Mouse (Mus musculus) CH12.LX (cell line): ENCODE measurements around the gene Cdk9. TPM values are rescaled to one million over a fixed set of nuclear protein-coding genes. Genes with fewer than 3 reads are reported as not detected.

Experiments used
- DNase-seq: peaks from one replicate; pipeline ENCODE4 v3.0.0-alpha.2; 2013; ENCODE audit errors: extremely low read depth
- H3K27ac ChIP-seq: 2 replicates; pipeline ENCODE4 v1.5.1; 2012; ENCODE audit warnings: low read depth, mild to moderate bottlenecking, control low read depth, moderate library complexity; ENCODE audit not compliant: insufficient read depth
- H3K27me3 ChIP-seq: replicated peaks from 2 replicates; pipeline ENCODE3; 2012; ENCODE audit warnings: inconsistent platforms
- H3K36me3 ChIP-seq, 2 experiments: replicated peaks in 1 of 2; 2 replicates each; pipeline versions ENCODE3 to v1.6.1; 2012; ENCODE audit warnings: inconsistent platforms in 1 of 2, low read length in 1 of 2, mild to moderate bottlenecking in 1 of 2, mixed read lengths in 1 of 2, moderate library complexity in 1 of 2; ENCODE audit not compliant: control insufficient read depth in 1 of 2, insufficient read depth in 1 of 2
- H3K4me1 ChIP-seq, 2 experiments: 2 replicates each; pipeline ENCODE4 v1.6.1; 2012; ENCODE audit warnings: inconsistent platforms in 1 of 2, moderate library complexity in 1 of 2; ENCODE audit not compliant: insufficient read depth in 2 of 2, control insufficient read depth in 1 of 2
- H3K4me2 ChIP-seq: 2 replicates; pipeline ENCODE4 v1.6.1; 2012; ENCODE audit warnings: low read depth, mild to moderate bottlenecking, control low read depth; ENCODE audit not compliant: poor library complexity, insufficient read depth, severe bottlenecking
- H3K4me3 ChIP-seq, 3 experiments: fragments of 150-350 bp in 1 of 3; sonication (generic) in 1 of 3; replicated peaks in 1 of 3; 2 replicates each; pipeline versions ENCODE3 to v1.5.1; 2011 to 2012; ENCODE audit warnings: low read depth in 2 of 3, low read length in 2 of 3, mild to moderate bottlenecking in 2 of 3, moderate library complexity in 2 of 3, control low read depth in 1 of 3, improper control_type of control experiment in 1 of 3, inconsistent platforms in 1 of 3, mixed read lengths in 1 of 3; ENCODE audit not compliant: poor library complexity in 1 of 3
- H3K79me2 ChIP-seq: replicated peaks from 2 replicates; pipeline ENCODE4 v1.6.1; 2012; ENCODE audit warnings: mild to moderate bottlenecking, moderate library complexity; ENCODE audit not compliant: control insufficient read depth, poor library complexity, insufficient read depth, severe bottlenecking; ENCODE audit errors: extremely low read depth
- H3K9ac ChIP-seq: 2 replicates; pipeline ENCODE4 v1.6.1; 2012; ENCODE audit warnings: low read depth, mild to moderate bottlenecking, control low read depth, moderate library complexity; ENCODE audit not compliant: insufficient read depth
- H3K9me3 ChIP-seq: replicated peaks from 2 replicates; pipeline ENCODE3; 2012; ENCODE audit warnings: low read length, inconsistent platforms, mixed read lengths
- BHLHE40 ChIP-seq: IDR thresholded peaks from 2 replicates; pipeline ENCODE4 v1.6.1; 2011; ENCODE audit warnings: mild to moderate bottlenecking, low read depth, low read length, improper control_type of control experiment
- CHD1 ChIP-seq: IDR thresholded peaks from 2 replicates; pipeline ENCODE4 v1.6.1; 2012; ENCODE audit warnings: low read depth, low read length, improper control_type of control experiment, inconsistent platforms
- CHD2 ChIP-seq: IDR thresholded peaks from 2 replicates; pipeline ENCODE4 v1.6.1; 2011; ENCODE audit warnings: low read length, improper control_type of control experiment
- E2F4 ChIP-seq: IDR thresholded peaks from 2 replicates; pipeline ENCODE4 v1.6.1; 2011; ENCODE audit warnings: low read depth, low read length, improper control_type of control experiment; ENCODE audit not compliant: insufficient replicate concordance
- EP300 ChIP-seq: IDR thresholded peaks from 2 replicates; pipeline ENCODE4 v1.6.1; 2011; ENCODE audit warnings: low read length, improper control_type of control experiment
- ETS1 ChIP-seq: conservative IDR thresholded peaks from 2 replicates; pipeline ENCODE4 v1.6.1; 2012; ENCODE audit warnings: low read depth, mild to moderate bottlenecking, inconsistent platforms, low read length, improper control_type of control experiment, moderate library complexity
- IRF4 ChIP-seq: IDR thresholded peaks from 2 replicates; pipeline ENCODE4 v1.6.1; 2014; ENCODE audit warnings: low read depth, mild to moderate bottlenecking, inconsistent platforms, low read length, improper control_type of control experiment
- JUND ChIP-seq: conservative IDR thresholded peaks from 2 replicates; pipeline ENCODE4 v1.6.1; 2011; ENCODE audit warnings: low read depth, low read length, improper control_type of control experiment
- KAT2A ChIP-seq: IDR thresholded peaks from 2 replicates; pipeline ENCODE4 v1.6.1; 2012; ENCODE audit warnings: low read length, improper control_type of control experiment, inconsistent platforms; ENCODE audit not compliant: insufficient replicate concordance
- MAX ChIP-seq: IDR thresholded peaks from 2 replicates; pipeline ENCODE4 v1.6.1; 2011; ENCODE audit warnings: low read length, improper control_type of control experiment
- MAZ ChIP-seq: IDR thresholded peaks from 2 replicates; pipeline ENCODE4 v1.6.1; 2012; ENCODE audit warnings: low read depth, mild to moderate bottlenecking, inconsistent platforms, low read length, improper control_type of control experiment, moderate library complexity
- MXI1 ChIP-seq: IDR thresholded peaks from 2 replicates; pipeline ENCODE4 v1.6.1; 2011; ENCODE audit warnings: mild to moderate bottlenecking, low read depth, low read length, improper control_type of control experiment
- MYC ChIP-seq: IDR thresholded peaks from 2 replicates; pipeline ENCODE4 v1.6.1; 2011; ENCODE audit warnings: low read depth, mild to moderate bottlenecking, improper control_type of control experiment, low read length
- PAX5 ChIP-seq: IDR thresholded peaks from 2 replicates; pipeline ENCODE4 v1.6.1; 2012; ENCODE audit warnings: low read length, inconsistent platforms, mixed read lengths
- RAD21 ChIP-seq: IDR thresholded peaks from 2 replicates; pipeline ENCODE4 v1.6.1; 2011; ENCODE audit warnings: low read depth, mild to moderate bottlenecking, low read length, improper control_type of control experiment, moderate library complexity
- RCOR1 ChIP-seq: conservative IDR thresholded peaks from 2 replicates; pipeline ENCODE4 v1.6.1; 2012; ENCODE audit warnings: low read depth, mild to moderate bottlenecking, inconsistent platforms, low read length, improper control_type of control experiment
- SMC3 ChIP-seq: IDR thresholded peaks from 2 replicates; pipeline ENCODE4 v1.6.1; 2011; ENCODE audit warnings: low read depth, low read length, improper control_type of control experiment
- TCF12 ChIP-seq: IDR thresholded peaks from 2 replicates; pipeline ENCODE4 v1.6.1; 2014; ENCODE audit warnings: low read depth, mild to moderate bottlenecking, inconsistent platforms, low read length, improper control_type of control experiment
- UBTF ChIP-seq: IDR thresholded peaks from 2 replicates; pipeline ENCODE4 v1.6.1; 2012; ENCODE audit warnings: low read depth, mild to moderate bottlenecking, inconsistent platforms, low read length, improper control_type of control experiment, moderate library complexity
- USF2 ChIP-seq: conservative IDR thresholded peaks from 2 replicates; pipeline ENCODE4 v1.6.1; 2011; ENCODE audit warnings: low read depth, low read length, improper control_type of control experiment
- ZMIZ1 ChIP-seq: IDR thresholded peaks from 2 replicates; pipeline ENCODE4 v1.6.1; 2012; ENCODE audit warnings: low read depth, mild to moderate bottlenecking, inconsistent platforms, low read length, improper control_type of control experiment
- ZNF384 ChIP-seq: IDR thresholded peaks from 2 replicates; pipeline ENCODE4 v1.6.1; 2012; ENCODE audit warnings: low read depth, low read length, improper control_type of control experiment, inconsistent platforms
- dilution Hi-C: fragments of 300-500 bp; cut with MboI; formaldehyde crosslinking; loops from 2 replicates; pipeline ENCODE4 v1.14.3; 2020; ENCODE audit warnings: low sequenced_read_pairs; ENCODE audit not compliant: extremely low pct_unique_long_range_greater_than_20kb, extremely low pct_ligation_motif_present
- in situ Hi-C: fragments of 300-500 bp; cut with MboI; formaldehyde crosslinking; loops from 3 replicates; pipeline ENCODE4 v1.14.3; 2019; ENCODE audit warnings: low sequenced_read_pairs, low pct_ligation_motif_present, low pct_unique_long_range_greater_than_20kb, mixed read lengths
- polyA plus RNA-seq: library from polyadenylated mRNA; unstranded; fragments of >175 nt; gene quantifications from 2 replicates; pipeline ENCODE4 v1.2.1, GENCODE M21; 2012; ENCODE audit warnings: low read depth; ENCODE audit not compliant: insufficient read length
- total RNA-seq, 2 experiments: library from RNA; depleted of rRNA; stranded (reverse); fragments of 300-350 nt in 1 of 2; fragments of >200 nt in 1 of 2; gene quantifications; 2 replicates each; pipeline ENCODE4 v1.2.3; 2012 to 2014

The Cdk9 gene
- total and polyA plus RNA-seq, 3 experiments: 41.7 to 136 (median 73.7) TPM

DNA sequence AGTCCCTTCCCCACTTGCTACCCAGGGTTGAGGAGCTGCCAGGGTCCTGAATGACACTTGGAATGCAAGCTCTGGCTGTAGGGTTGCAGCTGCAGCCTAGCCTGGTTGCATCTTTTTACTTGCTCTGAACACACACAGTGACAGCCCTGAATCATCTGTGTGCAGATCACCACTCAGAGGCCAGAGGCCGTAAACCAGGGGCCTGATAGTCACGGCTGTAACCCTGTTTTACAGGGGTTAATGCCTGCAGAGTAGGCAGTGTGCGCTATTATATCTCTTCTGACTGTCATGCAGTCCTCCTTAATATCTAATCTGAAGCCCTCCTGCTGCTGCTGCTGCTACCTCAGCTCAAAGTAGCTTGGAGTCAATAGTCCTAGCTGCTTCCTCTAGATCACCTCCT lies 43.0 kb downstream of the Cdk9 start:
- no peak overlapping the region for H3K9ac ChIP-seq
- H3K9me3 ChIP-seq: no peaks in the 10 kb centered on the region
- H3K79me2 ChIP-seq: no peaks in the 10 kb centered on the region
- no peak for DNase-seq
- H3K36me3 ChIP-seq: no peaks in the 10 kb centered on the region
- no peaks in the 10 kb centered on the region for H3K27me3 ChIP-seq
- in situ Hi-C loops: loop anchor here (5.0 kb wide), 1 partner anchor 38 kb away; no protein-coding TSS in a partner anchor
- H3K4me2 ChIP-seq: no peak overlapping the region
- no peak for TF ChIP-seq UBTF
- TF ChIP-seq PAX5: no peak
- no peak for TF ChIP-seq CHD1
- no peak for TF ChIP-seq CHD2
- TF ChIP-seq MAZ: no peak
- TF ChIP-seq KAT2A: no peak
- TF ChIP-seq E2F4: no peak
- no peak for TF ChIP-seq ZMIZ1
- TF ChIP-seq RCOR1: no peak
- no peak for TF ChIP-seq MYC
- TF ChIP-seq RAD21: no peak
- no peak for TF ChIP-seq JUND
- TF ChIP-seq ZNF384: no peak
- no peak for TF ChIP-seq MAX
- no peak overlapping the region for H3K4me3 ChIP-seq
- dilution Hi-C loops: no loop called here
- H3K27ac ChIP-seq: no peak overlapping the region
- H3K4me1 ChIP-seq: peaks cover 24 to 33% of the 10 kb centered on the region in 2 experiments

DNA sequence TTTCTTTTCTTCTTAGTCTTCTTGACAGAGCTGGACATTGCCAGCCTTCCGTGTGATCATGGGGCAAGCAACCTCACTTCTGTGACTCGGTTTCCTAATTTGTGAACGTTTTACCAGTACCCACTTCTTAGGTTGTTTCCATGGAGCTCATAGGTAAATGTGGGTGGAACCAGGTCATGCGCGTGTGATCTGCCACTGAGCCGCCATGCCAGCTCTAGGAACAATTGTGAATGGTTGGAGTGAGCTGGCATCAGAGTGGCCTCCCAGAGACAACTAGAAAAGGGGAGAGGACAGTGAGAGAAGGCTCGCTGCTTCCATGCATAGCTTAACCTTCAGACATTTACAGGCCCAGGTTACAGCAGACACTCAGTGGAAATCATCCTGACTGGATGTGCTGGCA lies 44.7 kb downstream of the Cdk9 start:
- TF ChIP-seq MXI1 (no peak), IRF4 (no peak), ETS1 (no peak), UBTF (no peak), EP300 (no peak), SMC3 (no peak), USF2 (no peak), MAX (no peak), ZNF384 (no peak), MAZ (no peak), TCF12 (no peak), BHLHE40 (no peak)
- in situ Hi-C loops: no loop called here
- H3K27me3 ChIP-seq: no peaks in the 10 kb centered on the region
- no peaks in the 10 kb centered on the region for H3K9me3 ChIP-seq
- no peaks in the 10 kb centered on the region for H3K36me3 ChIP-seq
- DNase-seq: no peak
- H3K4me3 ChIP-seq: no peak overlapping the region
- H3K4me2 ChIP-seq: no peak overlapping the region
- no peak overlapping the region for H3K9ac ChIP-seq
- dilution Hi-C loops: no loop called here
- H3K79me2 ChIP-seq: no peaks in the 10 kb centered on the region
- no peak overlapping the region for H3K27ac ChIP-seq
- H3K4me1 ChIP-seq: peaks cover 23 to 31% of the 10 kb centered on the region in 2 experiments
